Mouse (Mus musculus) ES-Bruce4 (cell line): ENCODE results near the gene Stard3.

Experiments
- CTCF ChIP-seq: IDR thresholded peaks from one replicate; pipeline ENCODE4 v1.8.1; 2011; ENCODE audit warnings: low read depth, low read length
- POLR2A ChIP-seq: IDR thresholded peaks from one replicate; pipeline ENCODE4 v1.8.1; 2011; ENCODE audit warnings: low read length; ENCODE audit not compliant: insufficient read depth

DNA sequence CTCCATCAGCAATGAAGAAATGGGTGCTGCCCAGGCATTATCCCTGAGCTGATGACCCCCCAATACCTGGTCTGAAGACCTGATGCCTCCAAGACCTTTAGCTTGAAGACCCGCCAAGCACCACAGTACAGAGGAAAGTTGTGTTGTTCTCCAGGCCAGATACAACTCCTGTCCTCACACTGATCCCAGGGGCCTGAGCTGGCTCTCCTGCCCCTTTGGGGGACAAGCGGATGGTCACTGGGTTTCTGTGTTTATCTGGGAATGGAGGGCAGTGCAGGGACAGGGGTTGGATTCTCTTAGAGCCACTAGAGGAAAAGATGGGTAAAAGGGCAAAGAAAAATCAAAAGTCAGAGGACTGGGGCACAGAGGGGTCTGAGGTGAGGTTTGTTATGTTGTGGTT, 38.2 kb upstream of the Stard3 start:
- TF ChIP-seq POLR2A: no peak
- TF ChIP-seq CTCF: no peak
